Mouse (Mus musculus): ENCODE data around the gene Spint2. TPM values are rescaled to one million over a fixed set of nuclear protein-coding genes. Genes with fewer than 3 reads are reported as not detected.

Gene Spint2
- polyA plus RNA-seq, 1 experiment from 2014 or later: 23.8 TPM

GRCm38 (mm10) chr7:29313572-29314261 is 32.0 kb upstream of the Spint2 start:
- 54% methylated on average over 9 of the region's 9 CpGs for WGBS
- no peak for ATAC-seq (ENCODE audit: low FRiP score, low read depth)
- Histone ChIP-seq H3K9ac (replicated peaks) (peak overlapping the region; percentile 24), H3K4me2 (replicated peaks) (peak overlapping the region; percentile 24; the same call in 1 of the 2 replicates), H3K27ac (replicated peaks) (peak overlapping the region; percentile 98; the same call in 1 of the 2 replicates), H3K4me3 (0 out of 2 replicates have a peak overlapping the region, but pooled peaks have one; percentile 5), H3K27me3 (peaks cover 10% of the 10 kb centered on the region; the same call in 1 of the 2 replicates), H3K4me1 (peaks cover 83% of the 10 kb centered on the region), H3K9me3 (no peaks in the 10 kb centered on the region), H3K36me3 (peaks cover 39% of the 10 kb centered on the region)

- H3K9me3 ChIP-seq: no peaks in the 10 kb centered on the region
- 0 out of 2 replicates have a peak overlapping the region, but pooled peaks have one; percentile 22 for H3K27ac ChIP-seq (replicated peaks)
- no peak for ATAC-seq (ENCODE audit: low FRiP score, low read depth)
- peaks cover 83% of the 10 kb centered on the region for H3K4me1 ChIP-seq
- peak overlapping the region; percentile 24; the same call in 1 of the 2 replicates for H3K9ac ChIP-seq (replicated peaks)
- H3K36me3 ChIP-seq: peaks cover 39% of the 10 kb centered on the region
- peaks cover 10% of the 10 kb centered on the region; the same call in 1 of the 2 replicates for H3K27me3 ChIP-seq
- WGBS: 21% methylated on average over 8 of the region's 9 CpGs
- peak overlapping the region; percentile 24 for H3K4me2 ChIP-seq (replicated peaks)
- H3K4me3 ChIP-seq: no peak overlapping the region
These were observed 31.3 kb upstream of the Spint2 start for GRCm38 (mm10) chr7:29313051-29313450.

DNA sequence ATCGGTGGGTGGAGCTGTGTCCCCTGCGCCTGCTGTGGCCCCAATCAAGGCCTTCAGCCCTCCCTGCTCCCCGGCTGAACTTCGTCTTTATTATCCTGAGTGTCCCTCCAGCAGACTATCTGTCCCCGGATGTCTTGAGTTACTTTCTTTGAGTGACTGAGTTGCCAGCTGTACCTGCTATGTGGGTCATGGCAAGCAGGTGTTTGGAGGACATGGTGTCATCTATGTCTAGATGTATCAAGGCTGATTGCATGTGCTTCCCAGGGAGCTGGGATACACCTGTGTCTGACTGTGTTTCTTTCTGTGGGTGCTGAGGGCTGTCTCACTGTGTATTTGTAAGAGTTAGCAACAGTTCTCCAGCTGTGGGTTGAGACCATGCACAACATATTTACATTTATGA is 28.0 kb upstream of the Spint2 start:
- WGBS: 8% methylated on average over 5 of the region's 5 CpGs
- ATAC-seq (ENCODE audit: low FRiP score, low read depth): no peak
- H3K27ac ChIP-seq (replicated peaks): 0 out of 2 replicates have a peak overlapping the region, but pooled peaks have one; percentile 72
- H3K4me2 ChIP-seq (replicated peaks): peak overlapping the region; percentile 79
- H3K4me1 ChIP-seq: peaks cover 78% of the 10 kb centered on the region
- H3K9me3 ChIP-seq: no peaks in the 10 kb centered on the region
- peak overlapping the region; percentile 70 for H3K4me3 ChIP-seq
- peaks cover 10% of the 10 kb centered on the region; the same call in 1 of the 2 replicates for H3K27me3 ChIP-seq
- H3K9ac ChIP-seq (replicated peaks): peak overlapping the region; percentile 77
- H3K36me3 ChIP-seq: peaks cover 33% of the 10 kb centered on the region

- H3K4me1 ChIP-seq: peaks cover 78% of the 10 kb centered on the region
- H3K27me3 ChIP-seq: peaks cover 10% of the 10 kb centered on the region; the same call in 1 of the 2 replicates
- WGBS: under 1% methylated on average over 35 of the region's 36 CpGs
- peak overlapping the region; percentile 72 for H3K27ac ChIP-seq (replicated peaks)
- H3K9ac ChIP-seq (replicated peaks): peak overlapping the region; percentile 77
- H3K4me2 ChIP-seq (replicated peaks): peak overlapping the region; percentile 79
- no peak for ATAC-seq (ENCODE audit: low FRiP score, low read depth)
- no peaks in the 10 kb centered on the region for H3K9me3 ChIP-seq
- peak overlapping the region; percentile 70 for H3K4me3 ChIP-seq
- peaks cover 29% of the 10 kb centered on the region for H3K36me3 ChIP-seq
These were observed 27.6 kb upstream of the Spint2 start for GRCm38 (mm10) chr7:29309221-29309721.

- WGBS: under 1% methylated on average over 42 of the region's 42 CpGs
- Histone ChIP-seq H3K9me3 (no peaks in the 10 kb centered on the region), H3K4me2 (replicated peaks) (peak overlapping the region; percentile 79), H3K36me3 (peaks cover 18% of the 10 kb centered on the region), H3K27me3 (peaks cover 10% of the 10 kb centered on the region; the same call in 1 of the 2 replicates), H3K27ac (replicated peaks) (peak overlapping the region; percentile 72), H3K4me1 (peaks cover 62% of the 10 kb centered on the region), H3K9ac (replicated peaks) (peak overlapping the region; percentile 77), H3K4me3 (peak overlapping the region; percentile 70)
- ATAC-seq (ENCODE audit: low FRiP score, low read depth): peak; percentile 65
These were observed 25.8 kb upstream of the Spint2 start for GRCm38 (mm10) chr7:29307350-29308104.

DNA sequence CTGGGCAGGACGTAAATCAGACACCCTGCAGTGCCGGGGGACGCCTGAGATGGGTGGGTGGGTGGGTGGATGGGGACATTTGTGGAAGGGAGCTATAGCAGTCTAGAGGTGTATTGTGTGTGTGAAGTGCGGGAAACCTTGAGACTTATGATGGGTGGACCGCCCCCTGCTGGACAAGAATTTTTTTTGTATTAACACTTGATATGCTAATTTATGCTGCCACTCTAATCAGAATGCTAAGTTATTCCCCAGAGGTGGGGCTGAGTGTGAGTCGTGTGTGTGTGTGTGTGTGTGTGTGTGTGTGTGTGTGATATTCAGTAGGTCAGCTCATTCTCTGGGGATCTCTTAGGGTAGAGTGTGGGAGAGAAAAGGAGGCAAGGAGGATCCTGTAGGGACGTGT is 24.9 kb upstream of the Spint2 start:
- Histone ChIP-seq H3K27ac (replicated peaks) (peak overlapping the region; percentile 91), H3K4me3 (peak overlapping the region; percentile 70), H3K4me2 (replicated peaks) (peak overlapping the region; percentile 79), H3K9me3 (no peaks in the 10 kb centered on the region), H3K9ac (replicated peaks) (peak overlapping the region; percentile 82; the same call in 1 of the 2 replicates), H3K36me3 (peaks cover 9% of the 10 kb centered on the region), H3K4me1 (peaks cover 60% of the 10 kb centered on the region), H3K27me3 (peaks cover 10% of the 10 kb centered on the region; the same call in 1 of the 2 replicates)
- 0 out of 2 replicates have a peak, but pooled peaks have one; percentile 4 for ATAC-seq (ENCODE audit: low FRiP score, low read depth)
- 10% methylated on average over 7 of the region's 7 CpGs for WGBS

DNA sequence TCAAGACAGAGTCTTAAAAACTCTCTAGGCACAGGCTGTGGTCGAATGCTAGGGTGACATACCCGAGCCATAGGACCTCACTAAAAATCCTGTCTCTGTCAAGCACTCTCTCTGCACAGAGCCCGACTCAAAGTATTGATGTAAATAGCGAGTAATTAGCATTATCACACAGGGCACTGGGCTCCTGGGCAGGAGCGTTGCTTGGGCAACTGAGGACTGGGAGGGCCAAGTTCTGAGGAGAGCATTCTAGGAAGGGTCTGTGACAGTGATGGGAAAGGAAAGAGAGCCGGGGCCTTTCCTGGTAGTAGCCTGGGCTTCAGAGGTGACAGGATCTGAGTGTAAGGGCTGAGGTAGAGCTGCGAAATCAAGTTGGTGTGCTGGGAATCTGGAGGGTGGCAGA is 24.4 kb upstream of the Spint2 start:
- no peak for ATAC-seq (ENCODE audit: low FRiP score, low read depth)
- WGBS: 24% methylated on average over 7 of the region's 7 CpGs
- no peaks in the 10 kb centered on the region for H3K9me3 ChIP-seq
- peak overlapping the region; percentile 82 for H3K9ac ChIP-seq (replicated peaks)
- H3K4me2 ChIP-seq (replicated peaks): peak overlapping the region; percentile 79
- H3K27me3 ChIP-seq: peaks cover 10% of the 10 kb centered on the region; the same call in 1 of the 2 replicates
- peak overlapping the region; percentile 91 for H3K27ac ChIP-seq (replicated peaks)
- H3K4me3 ChIP-seq: peak overlapping the region; percentile 70
- peaks cover 60% of the 10 kb centered on the region for H3K4me1 ChIP-seq
- H3K36me3 ChIP-seq: peaks cover 4% of the 10 kb centered on the region

DNA sequence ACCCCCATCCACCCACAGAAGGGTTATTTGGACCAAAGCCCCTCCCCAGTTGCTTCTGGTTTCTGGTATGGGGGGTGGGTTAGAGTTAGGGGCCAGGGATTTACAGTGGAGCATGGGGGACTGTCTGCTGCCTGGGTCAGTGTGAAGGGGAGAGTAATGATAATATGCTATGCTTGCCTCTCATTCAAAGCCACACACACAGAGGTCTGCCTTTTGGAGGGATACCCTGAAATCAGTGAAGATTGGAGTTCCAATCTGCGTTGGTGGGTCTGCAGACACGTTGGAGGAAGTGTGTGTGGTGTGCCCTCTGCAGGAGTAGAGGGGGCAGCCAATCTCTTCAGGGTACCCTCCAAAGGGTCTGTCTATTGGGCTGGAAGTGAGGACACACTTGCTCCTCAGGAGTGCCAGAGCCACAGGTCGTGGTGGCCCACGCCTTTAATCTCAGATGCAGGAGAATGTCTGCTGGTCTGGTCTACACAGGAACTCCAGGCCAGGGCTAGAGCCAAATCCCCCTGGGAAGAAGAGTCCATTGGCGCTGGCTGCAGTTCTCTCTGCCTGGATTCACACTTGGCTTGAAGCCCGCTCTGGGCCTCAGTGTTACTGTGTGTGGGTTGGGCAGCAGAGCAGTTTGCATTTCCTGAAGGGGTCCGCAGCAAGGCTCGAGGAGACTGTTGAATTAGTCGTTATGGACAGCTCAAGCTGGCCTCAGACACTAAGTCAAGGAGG is 23.7 kb upstream of the Spint2 start:
- Histone ChIP-seq H3K4me1 (peaks cover 56% of the 10 kb centered on the region), H3K4me3 (peak overlapping the region; percentile 70), H3K36me3 (no peaks in the 10 kb centered on the region), H3K9me3 (no peaks in the 10 kb centered on the region), H3K4me2 (replicated peaks) (peak overlapping the region; percentile 79), H3K27ac (replicated peaks) (peak overlapping the region; percentile 91), H3K9ac (replicated peaks) (peak overlapping the region; percentile 82), H3K27me3 (peaks cover 3% of the 10 kb centered on the region; the same call in 1 of the 2 replicates)
- WGBS: 8% methylated on average over 9 of the region's 9 CpGs
- ATAC-seq (ENCODE audit: low FRiP score, low read depth): no peak

DNA sequence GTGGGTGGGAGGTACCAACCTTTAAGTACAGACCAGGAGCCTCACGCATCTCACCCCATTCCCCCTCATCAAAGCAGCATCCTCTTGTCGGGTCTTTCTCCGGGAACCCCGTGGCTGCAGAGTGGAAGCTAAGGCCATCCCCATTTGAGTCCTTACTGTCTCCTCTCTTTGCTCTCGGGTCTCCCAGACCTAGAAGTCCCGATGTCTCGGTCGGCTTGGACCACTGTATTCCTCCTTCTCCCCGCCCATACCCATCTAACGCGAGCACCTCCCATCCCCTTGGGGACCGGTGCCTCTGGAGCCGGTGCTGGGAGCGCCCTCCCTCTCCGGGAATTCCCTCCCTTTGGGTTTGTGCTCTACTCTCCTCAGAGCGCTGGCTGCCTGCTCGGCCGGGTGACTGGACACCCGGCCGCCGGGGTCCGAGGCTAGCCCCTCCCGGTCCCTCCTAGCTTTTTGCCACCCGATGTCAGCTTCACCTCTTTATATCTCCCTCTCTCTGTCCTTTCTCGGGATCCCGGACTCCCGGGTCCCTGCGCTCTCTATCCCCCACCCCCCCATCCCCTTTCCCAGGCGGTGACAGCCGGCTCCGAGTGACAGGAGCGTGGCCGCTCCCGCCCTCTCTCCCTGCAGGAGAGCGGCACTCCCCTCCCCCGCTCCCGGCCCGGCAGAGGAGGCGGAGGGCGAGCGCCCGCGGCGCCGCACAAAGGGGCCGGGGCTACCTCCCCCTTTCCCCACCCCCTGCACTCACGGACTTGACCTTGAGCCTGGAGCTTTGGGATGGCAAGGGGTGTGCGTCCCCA is 23.0 kb upstream of the Spint2 start:
- WGBS: under 1% methylated on average over 30 of the region's 48 CpGs
- H3K4me3 ChIP-seq: peak overlapping the region; percentile 70
- no peaks in the 10 kb centered on the region for H3K9me3 ChIP-seq
- peak overlapping the region; percentile 82 for H3K9ac ChIP-seq (replicated peaks)
- peak overlapping the region; percentile 79 for H3K4me2 ChIP-seq (replicated peaks)
- no peaks in the 10 kb centered on the region for H3K36me3 ChIP-seq
- ATAC-seq (ENCODE audit: low FRiP score, low read depth): peak; percentile 31
- H3K27me3 ChIP-seq: no peaks in the 10 kb centered on the region; the same call in 1 of the 2 replicates
- H3K4me1 ChIP-seq: peaks cover 50% of the 10 kb centered on the region
- peak overlapping the region; percentile 91 for H3K27ac ChIP-seq (replicated peaks)

- peak within 1 kb of the TSS; percentile 82 for H3K9ac ChIP-seq (replicated peaks)
- H3K4me3 ChIP-seq: peak within 1 kb of the TSS; percentile 70
- H3K9me3 ChIP-seq: no peaks in the 10 kb centered on the region
- H3K4me2 ChIP-seq (replicated peaks): peak within 1 kb of the TSS; percentile 79
- H3K27me3 ChIP-seq: no peaks in the 10 kb centered on the region
- H3K4me1 ChIP-seq: peaks cover 42% of the 10 kb centered on the region
- under 1% methylated on average over 67 of the region's 67 CpGs for WGBS
- peak; percentile 81 for ATAC-seq (ENCODE audit: low FRiP score, low read depth)
- H3K27ac ChIP-seq (replicated peaks): peak within 1 kb of the TSS; percentile 91
- H3K36me3 ChIP-seq: no peaks in the 10 kb centered on the region
These were observed 22.2 kb upstream of the Spint2 start, which contains the start of gene Dpf1 for GRCm38 (mm10) chr7:29303738-29304462. Gene Dpf1 (plus strand): TSS chr7:29303951.
